Mouse (Mus musculus): ENCODE data around the gene Med20.

GRCm38 (mm10) chr17:47610849-47611660 is at the start of gene Med20, which contains the start of the genes Bysl and Gm20517:
- peak; percentile 80 to 82 (median 80) for TF ChIP-seq CTCF (IDR thresholded peaks at IDR 0.05 in 2 of 3, conservative IDR thresholded peaks at IDR 0.05 in 1 of 3; ENCODE audit: control insufficient read depth in 1 of 3, insufficient read depth in 1 of 3, low read depth in 2 of 3, low read length in 3 of 3, poor library complexity in 1 of 3, severe bottlenecking in 1 of 3)
- TF ChIP-seq EP300 (IDR thresholded peaks at IDR 0.05; ENCODE audit: low read depth in 1 of 2, low read length in 2 of 2), result 0 out of 4 replicates have a peak, but pooled peaks of 1 of the 2 experiments have one; percentile 19
- TF ChIP-seq CHD2 (IDR thresholded peaks at IDR 0.05; ENCODE audit: low read length), result no peak
- no peak for TF ChIP-seq MEF2A (IDR thresholded peaks at IDR 0.05; ENCODE audit: extremely low read depth, insufficient replicate concordance, low read depth, low read length, poor library complexity, severe bottlenecking)
- peak; percentile 90 for TF ChIP-seq MAX (IDR thresholded peaks at IDR 0.05; ENCODE audit: low read length)
- TF ChIP-seq SMC3 (IDR thresholded peaks at IDR 0.05; ENCODE audit: low read depth, low read length), result peak; percentile 2; the same call in 1 of the 2 replicates
